Mouse (Mus musculus): ENCODE data around the gene Lamb1.

Lamb1 gene

DNA sequence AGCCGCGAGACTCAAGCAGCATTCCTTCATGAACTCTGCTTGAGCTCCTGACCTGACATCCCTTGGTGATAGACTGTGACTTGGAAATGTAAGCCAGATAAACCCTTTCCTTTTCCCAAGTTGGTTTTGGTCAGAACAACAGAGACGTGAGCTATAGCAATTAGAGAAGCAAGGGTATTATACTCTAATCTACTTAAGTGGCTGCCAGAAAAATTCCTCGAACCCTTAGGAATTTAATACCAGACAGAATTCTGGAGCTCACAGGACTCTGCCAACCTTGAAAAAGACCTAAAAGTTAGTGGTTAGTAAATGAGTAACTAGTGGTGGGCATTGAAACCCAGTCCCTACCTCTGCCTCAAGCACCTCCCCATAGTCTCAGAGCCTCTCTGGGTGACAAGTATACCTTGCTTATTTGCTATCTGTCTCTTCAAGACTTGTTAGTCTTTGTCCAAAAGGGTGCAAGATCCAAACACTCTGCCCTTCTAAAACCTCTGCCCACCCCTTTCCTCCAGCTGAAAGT is 18.6 kb downstream of the Lamb1 start:
- DNase-seq (ENCODE audit: low read depth, low spot score): no peak

- no peak for DNase-seq (ENCODE audit: low read depth, low spot score)
Observed at GRCm38 (mm10) chr12:31289046-31289445, 24.0 kb downstream of the Lamb1 start.

DNA sequence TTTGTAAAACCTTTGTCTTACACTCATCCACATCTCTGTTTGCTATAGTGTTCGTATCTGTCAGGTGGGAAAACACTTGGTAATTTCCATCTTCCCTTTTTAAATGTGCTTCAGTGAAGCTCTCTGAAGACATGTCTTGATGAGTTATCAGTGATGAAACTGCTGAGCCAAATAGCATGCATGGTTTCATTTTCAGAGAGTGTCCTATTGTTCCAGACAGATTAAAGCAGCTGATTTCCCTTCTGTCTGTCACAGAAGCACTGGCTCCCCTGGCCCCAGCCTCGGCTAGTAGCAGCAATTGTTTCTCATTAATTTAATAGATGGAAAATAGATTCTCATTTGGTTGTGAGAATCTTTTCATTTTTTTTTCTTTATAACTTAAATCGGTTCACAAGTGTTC is 25.9 kb downstream of the Lamb1 start:
- DNase-seq (ENCODE audit: low read depth, low spot score): no peak

- DNase-seq (ENCODE audit: low read depth, low spot score): no peak
Observed at GRCm38 (mm10) chr12:31293361-31294142, 28.5 kb downstream of the Lamb1 start.

- DNase-seq (ENCODE audit: low read depth, low spot score): no peak
Observed at GRCm38 (mm10) chr12:31294526-31294925, 29.5 kb downstream of the Lamb1 start.

- DNase-seq (ENCODE audit: low read depth, low spot score): no peak
Observed at GRCm38 (mm10) chr12:31294996-31295395, 30.0 kb downstream of the Lamb1 start.

DNA sequence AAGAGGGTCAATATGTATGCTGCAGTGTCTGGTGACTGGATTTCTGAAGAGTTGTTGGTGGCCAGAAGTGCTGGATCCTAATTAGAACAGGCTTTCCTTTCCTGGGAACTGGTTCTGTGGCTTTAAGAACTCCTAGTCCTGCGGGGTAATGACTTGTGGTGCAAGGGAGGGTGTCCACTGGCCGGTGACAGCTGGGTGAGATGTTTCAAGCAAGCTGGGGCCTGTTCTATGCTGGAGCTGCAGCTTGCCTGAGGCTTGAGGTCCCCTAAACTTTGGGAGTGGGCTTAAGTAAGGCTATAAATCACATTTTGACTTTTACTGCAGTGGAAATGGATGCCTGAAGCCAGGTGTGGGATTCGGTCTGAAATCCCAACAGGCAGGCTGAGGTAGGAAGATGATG is 30.5 kb downstream of the Lamb1 start:
- no peak for DNase-seq (ENCODE audit: low read depth, low spot score)

DNA sequence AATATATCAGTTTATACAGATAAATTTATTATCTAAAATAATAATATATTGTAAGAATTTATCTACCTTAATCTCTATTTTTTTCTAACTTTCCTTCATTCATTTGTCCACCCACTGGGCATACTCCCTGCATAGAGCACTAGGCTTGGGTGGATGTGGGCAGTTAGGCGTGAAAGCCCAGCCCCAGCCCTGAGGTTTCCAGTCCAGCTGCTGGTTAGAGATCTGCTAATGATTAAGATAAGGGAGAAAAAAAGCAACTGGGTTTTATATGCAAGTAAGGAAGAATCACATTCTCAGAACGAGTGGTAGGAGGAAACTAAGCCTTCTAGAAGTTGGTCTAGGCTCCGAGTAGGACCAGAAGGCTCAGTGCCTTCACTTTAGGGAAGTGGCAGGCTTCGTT is 31.1 kb downstream of the Lamb1 start:
- DNase-seq (ENCODE audit: low read depth, low spot score): no peak

- DNase-seq (ENCODE audit: low read depth, low spot score): no peak
Observed at GRCm38 (mm10) chr12:31298122-31298521, 33.1 kb downstream of the Lamb1 start.

DNA sequence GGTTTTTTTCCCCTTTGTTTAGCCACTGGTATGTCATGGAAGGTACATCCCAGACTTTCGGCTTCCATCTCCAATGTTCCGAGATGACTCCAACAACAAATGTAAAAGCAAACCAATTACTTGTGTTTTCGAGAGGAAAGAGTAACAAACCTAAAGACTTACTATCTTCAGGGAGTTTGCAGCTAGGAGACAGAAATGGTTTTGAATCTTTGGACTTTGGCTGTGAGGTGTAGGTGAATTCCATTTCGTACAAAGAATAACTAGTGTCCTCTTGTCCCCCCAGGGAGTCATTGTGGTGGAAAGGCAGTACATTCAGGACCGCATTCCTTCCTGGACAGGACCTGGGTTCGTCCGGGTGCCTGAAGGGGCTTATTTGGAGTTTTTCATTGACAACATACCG is 33.5 kb downstream of the Lamb1 start:
- no peak for DNase-seq (ENCODE audit: low read depth, low spot score)

DNA sequence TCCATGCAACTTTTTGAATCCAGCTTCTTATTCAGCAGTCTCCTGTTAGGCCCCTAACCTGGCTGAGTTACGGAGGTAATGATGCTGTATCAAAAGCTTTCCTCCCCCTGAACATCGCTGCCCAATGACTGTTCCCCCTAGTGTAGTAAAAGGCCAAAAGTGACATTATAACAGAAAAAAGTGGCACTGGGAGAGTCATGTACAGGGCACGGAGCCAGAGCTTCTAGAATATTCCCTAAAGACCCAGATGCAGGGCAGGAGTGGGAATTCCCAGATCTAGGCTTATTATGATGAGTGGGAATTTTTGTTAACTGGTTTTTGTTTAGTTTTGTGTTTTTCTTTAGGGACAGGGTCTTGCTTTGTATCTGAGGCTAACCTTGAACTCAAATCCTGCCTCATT is 34.1 kb downstream of the Lamb1 start:
- no peak for DNase-seq (ENCODE audit: low read depth, low spot score)

GRCm38 (mm10) chr12:31299676-31300197 is 34.7 kb downstream of the Lamb1 start:
- DNase-seq (ENCODE audit: low read depth, low spot score): no peak

- DNase-seq (ENCODE audit: low read depth, low spot score): no peak
Observed at GRCm38 (mm10) chr12:31300276-31300675, 35.2 kb downstream of the Lamb1 start.

DNA sequence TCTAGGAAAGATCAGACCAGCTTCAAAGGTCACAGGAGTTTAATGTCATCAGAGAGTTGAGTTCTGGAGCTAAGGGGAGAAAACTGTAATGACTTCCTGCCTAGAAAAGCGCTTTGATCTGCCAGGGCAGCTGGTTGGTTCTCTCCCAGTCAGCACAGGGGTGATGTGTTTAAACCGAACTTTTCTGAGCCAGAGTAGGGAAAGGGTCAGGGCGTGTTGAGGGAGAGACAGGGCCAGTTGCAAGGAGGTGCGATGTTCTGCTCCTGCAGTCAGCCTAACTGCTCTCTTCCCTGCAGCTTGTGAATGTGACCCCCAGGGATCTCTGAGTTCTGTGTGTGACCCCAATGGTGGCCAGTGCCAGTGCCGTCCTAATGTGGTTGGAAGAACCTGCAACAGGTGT is 37.2 kb downstream of the Lamb1 start:
- no peak for DNase-seq (ENCODE audit: low read depth, low spot score)

DNA sequence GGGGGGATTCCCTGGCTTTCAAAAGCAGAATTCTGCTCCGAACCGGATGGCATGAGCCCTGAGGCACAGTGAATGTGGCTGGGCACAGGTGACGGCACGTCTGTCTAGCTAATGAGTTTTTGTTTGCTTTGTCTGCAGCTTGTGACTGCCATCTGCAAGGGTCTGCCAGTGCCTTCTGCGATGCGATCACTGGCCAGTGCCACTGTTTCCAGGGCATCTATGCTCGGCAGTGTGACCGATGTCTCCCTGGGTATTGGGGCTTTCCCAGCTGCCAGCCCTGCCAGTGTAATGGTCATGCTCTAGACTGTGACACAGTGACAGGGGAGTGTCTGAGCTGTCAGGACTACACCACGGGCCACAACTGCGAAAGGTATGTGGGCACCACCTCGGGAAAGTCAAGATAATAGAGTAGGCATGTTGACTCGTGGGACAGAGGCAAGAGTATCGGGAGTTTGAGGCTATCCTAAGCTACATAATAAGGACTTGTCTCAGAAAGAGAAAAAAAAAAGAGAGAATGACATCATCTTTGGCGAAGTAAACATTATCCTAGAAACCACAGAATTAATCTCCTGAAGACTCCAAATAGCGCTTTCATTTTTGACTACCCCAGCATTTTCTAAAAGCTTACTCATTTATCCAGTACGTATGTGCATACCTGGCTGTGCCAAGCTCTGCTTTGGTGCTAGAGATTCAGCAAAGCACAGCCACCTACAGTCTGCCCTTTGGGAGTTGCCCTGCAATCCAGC is 37.9 kb downstream of the Lamb1 start:
- no peak for DNase-seq (ENCODE audit: low read depth, low spot score)

DNA sequence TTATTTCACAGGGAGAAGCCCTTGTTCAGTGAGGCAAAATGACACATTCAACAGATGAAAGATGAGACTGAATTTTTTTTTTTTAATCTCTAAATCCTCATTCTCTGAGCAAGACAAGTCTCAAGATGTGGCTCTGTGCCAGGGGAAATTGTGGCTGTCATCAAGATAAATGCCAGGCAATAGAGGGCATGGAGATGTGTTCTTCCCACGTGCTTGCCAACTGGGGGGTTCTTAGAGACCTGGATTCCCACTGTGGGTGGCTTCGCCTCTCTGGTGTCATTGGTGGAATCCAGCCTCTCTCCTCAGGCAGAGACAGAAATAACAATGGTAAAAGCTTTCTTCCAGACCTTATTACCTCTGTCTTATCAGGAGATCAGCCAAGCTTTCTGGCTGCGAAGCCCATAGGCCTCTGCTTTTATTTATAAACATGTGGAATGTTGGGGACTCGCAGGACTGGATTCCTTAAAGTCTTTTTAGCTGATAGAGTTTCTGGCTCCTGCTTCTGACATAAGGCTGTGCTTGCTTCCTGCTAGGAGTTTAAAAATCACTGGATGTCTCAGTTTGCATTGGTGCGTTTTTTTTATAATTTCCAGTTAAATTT is 41.1 kb downstream of the Lamb1 start:
- DNase-seq (ENCODE audit: low read depth, low spot score): no peak

- no peak for DNase-seq (ENCODE audit: low read depth, low spot score)
Observed at GRCm38 (mm10) chr12:31307011-31307410, 42.0 kb downstream of the Lamb1 start.

DNA sequence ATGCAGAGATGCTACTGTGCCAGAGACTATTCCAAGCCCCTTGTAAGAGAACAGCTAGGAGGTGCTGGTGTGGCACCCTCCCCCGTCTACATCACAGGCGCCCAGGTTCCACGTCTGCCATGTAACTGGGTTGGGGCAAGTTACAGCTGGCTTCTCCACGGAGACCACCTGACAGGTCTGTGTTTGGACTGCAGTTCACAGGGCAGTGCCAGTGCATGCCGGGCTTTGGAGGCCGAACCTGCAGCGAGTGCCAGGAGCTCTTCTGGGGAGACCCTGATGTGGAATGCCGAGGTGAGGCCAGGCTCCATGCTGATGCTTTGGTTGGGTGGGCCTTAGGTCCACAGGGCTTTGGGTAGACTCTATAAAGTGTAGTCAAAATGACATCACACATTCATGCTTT is 42.7 kb downstream of the Lamb1 start:
- no peak for DNase-seq (ENCODE audit: low read depth, low spot score)

- no peak for DNase-seq (ENCODE audit: low read depth, low spot score)
Observed at GRCm38 (mm10) chr12:31310687-31311086, 45.7 kb downstream of the Lamb1 start.

DNA sequence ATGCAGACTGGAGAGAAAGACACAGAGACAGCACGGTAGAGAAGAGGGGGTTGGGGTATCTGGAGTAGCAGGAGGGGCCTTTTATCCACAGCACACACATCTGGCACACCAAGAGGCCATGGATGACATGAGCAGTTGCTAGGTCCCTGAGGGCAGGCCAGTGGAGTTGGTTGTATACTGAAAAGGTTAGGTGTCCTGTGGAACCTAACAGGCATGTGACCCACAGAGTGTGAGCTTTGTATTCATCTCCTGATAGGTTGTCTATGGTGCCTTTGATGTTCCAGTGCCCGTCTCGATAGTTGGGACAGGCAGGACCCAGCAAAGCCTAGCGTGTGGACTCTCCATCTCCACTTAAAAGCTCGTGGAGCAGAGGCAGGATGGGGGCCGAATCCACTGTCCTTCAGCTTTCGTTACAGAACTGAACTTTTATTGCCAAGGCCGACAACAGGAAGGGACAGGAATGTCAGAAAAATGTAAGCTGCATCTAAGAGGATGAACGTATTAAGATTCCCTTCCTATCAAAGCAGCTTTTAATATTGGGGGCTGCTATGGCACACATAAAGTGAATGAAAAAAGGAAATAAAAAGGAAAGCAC is 46.7 kb downstream of the Lamb1 start:
- DNase-seq (ENCODE audit: low read depth, low spot score): no peak

- DNase-seq (ENCODE audit: low read depth, low spot score): no peak
Observed at GRCm38 (mm10) chr12:31312281-31312680, 47.2 kb downstream of the Lamb1 start.

GRCm38 (mm10) chr12:31313136-31313535 is 48.1 kb downstream of the Lamb1 start:
- no peak for DNase-seq (ENCODE audit: low read depth, low spot score)
